Mouse (Mus musculus) right cerebral cortex, postnatal 36 days (tissue): Measurements from ENCODE around the gene Rims1.
A peak's percentile ranks its signal among the peaks of the same experiment; 100 is the strongest.

ENCODE experiments used
- DNase-seq, 2 experiments: peaks; one replicate each; pipeline ENCODE4 v3.0.0; 2022; ENCODE audit warnings: low spot score in 2 of 2, mixed read lengths in 1 of 2

The Rims1 gene

GRCm38 (mm10) chr1:22377062-22377461 is 428.7 kb downstream of the Rims1 start:
- DNase-seq: no peak

DNA sequence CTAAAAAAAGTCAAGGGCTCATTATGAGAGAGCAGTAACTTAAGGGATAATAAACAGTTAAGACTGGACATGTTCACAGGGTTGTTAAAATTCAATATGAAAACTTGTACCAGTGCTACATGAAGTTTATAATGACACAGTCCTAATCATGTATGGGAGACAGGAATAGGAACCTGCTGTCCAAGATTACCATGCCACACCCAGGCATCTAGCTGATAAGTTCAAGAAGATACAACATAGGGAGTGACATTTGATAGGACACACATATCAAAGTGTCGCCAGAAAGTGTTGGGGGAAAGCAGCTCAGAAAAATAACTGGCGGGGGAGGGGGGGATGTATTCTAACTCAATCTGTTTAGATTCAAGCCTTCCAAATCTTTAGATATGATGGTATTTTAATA is 449.6 kb downstream of the Rims1 start:
- no peak for DNase-seq

GRCm38 (mm10) chr1:22353687-22354086 is 452.1 kb downstream of the Rims1 start:
- no peak for DNase-seq

- no peak for DNase-seq
These were observed 466.9 kb downstream of the Rims1 start for GRCm38 (mm10) chr1:22338914-22339313.

DNA sequence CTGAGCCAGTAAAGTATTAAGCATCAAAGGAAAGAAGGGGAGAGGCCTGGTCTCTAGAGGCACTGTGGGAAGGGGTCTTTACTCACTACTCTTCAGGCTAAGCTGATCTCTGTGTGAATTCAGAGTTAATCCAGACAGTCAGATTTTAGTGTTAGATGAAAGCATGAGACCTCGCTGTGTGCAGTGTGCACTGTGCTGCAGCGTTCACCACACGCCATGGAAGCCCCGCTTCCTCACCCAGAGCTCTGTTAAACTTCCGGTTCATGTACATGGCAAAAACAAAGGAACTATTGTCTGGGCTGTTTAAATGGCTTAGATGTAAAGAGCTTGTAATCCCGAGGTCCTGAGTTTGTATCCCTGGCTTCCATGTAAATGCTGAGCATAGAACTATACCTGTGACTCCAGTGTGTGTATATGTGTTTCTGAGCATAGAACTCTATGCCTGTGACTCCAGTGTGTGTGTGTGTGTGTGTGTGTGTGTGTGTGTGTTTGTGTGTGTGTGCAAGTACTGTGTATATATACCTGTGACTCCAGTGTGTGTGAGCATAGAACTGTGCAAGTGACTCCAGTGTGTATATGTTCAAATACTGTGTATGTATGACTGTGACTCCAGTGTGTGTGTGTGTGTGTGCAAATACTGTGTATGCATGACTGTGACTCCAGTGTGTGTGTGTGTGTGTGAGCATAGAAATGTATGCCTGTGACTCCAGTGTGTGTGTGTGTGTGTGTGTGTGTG is 484.7 kb downstream of the Rims1 start:
- DNase-seq: no peak

DNA sequence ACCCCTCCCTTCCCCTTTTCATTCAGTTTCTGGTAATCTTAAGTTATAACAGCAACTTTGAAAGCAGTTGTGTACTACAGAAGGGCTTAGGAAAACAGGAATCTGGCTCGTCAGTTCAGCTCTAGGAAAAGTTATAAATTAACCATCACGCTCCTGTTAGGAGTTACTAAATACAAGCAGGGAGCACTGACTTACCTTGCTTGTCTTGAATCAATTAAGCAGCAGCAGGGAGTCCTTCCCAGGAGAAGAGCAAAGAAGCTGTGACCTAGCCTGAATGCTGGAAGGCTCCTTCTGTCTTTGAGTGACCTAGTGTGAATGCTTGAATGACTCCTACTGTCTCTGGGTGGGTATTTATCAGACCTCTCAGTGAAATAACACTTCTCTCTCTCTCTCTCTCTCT is 490.3 kb downstream of the Rims1 start:
- DNase-seq: no peak

- no peak for DNase-seq
These were observed 494.3 kb downstream of the Rims1 start for GRCm38 (mm10) chr1:22311471-22311870.

DNA sequence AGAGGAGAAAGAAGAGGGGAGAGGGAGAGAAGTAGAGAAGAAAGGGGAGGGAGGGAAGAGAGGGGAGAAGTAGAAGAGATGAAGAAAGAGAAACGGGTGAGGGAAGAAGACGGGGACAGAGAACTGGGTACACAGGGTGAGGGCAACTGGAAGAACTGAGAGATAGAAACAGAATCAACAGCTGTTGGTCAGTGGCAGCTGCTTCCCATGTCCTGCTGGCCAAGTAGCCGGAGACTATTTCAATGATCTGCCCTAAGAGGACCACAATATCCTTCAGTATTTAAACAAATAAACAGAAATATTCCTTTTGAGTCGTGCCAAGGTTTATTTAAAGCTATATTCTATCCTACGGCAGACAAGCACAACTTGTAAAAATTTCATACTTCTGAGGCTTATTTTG is 499.3 kb downstream of the Rims1 start:
- no peak for DNase-seq

DNA sequence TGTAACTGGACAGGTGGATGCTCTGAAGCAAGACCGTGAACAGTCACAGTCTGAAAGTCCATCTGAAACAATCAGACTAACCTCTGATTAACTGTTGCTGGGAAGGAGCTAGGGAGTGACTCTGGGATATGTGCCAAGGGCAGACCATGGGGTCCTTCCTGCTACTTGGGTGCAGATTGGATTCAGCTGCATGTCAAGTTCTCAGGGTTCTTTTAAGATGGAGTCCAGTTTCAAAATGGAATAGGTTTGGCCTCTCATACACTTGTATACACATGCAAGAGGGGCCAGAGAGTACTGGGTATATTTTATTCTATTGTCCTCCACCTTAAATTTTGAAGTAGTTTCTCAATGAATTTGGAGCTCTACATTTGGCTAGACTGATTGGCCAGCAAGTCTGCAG is 499.9 kb downstream of the Rims1 start:
- DNase-seq: no peak

- no peak for DNase-seq
These were observed 511.8 kb downstream of the Rims1 start for GRCm38 (mm10) chr1:22293953-22294352.

- DNase-seq: no peak
These were observed 512.5 kb downstream of the Rims1 start for GRCm38 (mm10) chr1:22293310-22293709.

DNA sequence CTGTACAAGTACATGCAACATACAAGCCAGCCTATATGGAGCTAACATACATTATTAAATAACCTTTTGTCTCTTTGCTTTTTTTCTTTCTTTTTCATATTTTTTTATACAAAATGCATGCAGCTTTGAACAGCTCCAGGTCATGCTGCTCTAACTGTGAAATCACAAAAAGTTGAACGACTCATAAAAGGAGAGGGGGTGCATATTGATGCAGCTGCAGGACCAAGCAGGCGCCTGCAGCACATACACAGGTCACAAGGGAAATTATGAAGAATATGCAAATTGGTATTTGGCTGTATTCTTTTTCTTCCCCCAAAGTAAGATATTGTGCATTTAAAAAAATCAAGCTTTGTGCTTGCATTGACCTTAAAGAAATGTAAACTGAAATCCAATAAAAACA is 519.0 kb downstream of the Rims1 start:
- no peak for DNase-seq

DNA sequence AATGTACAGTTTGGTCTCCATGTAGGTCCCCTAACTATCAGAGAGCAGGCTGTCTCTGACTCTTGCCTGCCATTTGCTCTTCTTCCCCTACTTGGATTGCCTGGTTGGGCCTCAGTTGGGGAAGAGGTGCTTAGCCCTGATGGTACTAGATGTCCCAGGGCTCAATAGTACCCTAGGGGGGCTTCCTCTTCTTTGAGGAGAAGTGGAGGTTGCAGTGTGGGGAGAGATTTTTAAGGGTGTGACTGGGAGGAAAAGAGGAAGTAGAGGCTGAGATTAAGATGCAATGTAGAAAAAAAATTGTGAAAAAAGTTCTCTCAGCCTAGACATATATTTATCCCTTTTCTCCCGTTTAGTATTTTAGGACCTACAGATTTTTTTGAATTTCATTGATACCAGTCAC is 525.8 kb downstream of the Rims1 start:
- DNase-seq: no peak

- DNase-seq: no peak
These were observed 531.7 kb downstream of the Rims1 start for GRCm38 (mm10) chr1:22274081-22274480.

DNA sequence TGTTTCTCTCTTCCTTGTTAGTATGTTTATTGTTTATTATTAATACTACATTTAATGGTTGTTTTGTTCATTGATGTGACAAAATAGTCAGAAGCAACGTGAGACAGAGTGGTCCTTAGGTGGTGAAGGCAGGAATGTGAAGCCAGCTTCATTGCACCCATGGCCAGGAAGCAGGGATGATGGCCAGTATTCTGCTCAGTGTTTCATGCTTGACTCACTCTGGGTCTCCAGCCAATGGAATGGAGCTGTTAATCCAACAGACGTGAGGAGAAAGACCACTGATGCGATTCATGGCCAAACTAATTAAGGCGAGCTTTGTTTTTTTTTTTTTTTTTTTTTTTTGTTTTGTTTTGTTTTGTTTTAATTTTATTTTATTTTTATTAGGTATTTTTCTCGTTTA is 535.7 kb downstream of the Rims1 start:
- DNase-seq: no peak

GRCm38 (mm10) chr1:22268581-22269359 is 537.0 kb downstream of the Rims1 start:
- peak; percentile 54 to 74 for DNase-seq

DNA sequence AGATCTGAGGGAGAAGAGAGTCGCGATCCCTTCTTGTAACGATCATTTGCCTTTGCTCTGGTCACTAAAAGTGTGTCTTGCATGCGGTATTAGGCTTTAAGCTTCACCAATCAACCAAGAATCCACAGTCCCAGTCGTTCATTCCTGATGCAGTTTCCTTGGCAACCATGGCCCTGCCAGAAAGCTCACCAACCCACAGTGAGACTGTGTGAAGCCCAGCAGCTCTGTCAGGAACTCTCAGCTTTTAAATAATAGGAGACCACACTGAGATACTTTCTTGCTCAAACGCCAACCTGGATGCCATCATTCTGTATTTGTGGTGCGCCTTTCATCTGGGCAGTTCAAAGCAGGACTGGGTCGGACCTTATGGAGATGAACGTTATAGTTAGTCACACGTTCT is 539.3 kb downstream of the Rims1 start:
- peak; percentile 36 to 53 for DNase-seq

- no peak for DNase-seq
These were observed 540.3 kb downstream of the Rims1 start for GRCm38 (mm10) chr1:22265528-22265927.

- no peak for DNase-seq
These were observed 543.4 kb downstream of the Rims1 start for GRCm38 (mm10) chr1:22262169-22262950.

DNA sequence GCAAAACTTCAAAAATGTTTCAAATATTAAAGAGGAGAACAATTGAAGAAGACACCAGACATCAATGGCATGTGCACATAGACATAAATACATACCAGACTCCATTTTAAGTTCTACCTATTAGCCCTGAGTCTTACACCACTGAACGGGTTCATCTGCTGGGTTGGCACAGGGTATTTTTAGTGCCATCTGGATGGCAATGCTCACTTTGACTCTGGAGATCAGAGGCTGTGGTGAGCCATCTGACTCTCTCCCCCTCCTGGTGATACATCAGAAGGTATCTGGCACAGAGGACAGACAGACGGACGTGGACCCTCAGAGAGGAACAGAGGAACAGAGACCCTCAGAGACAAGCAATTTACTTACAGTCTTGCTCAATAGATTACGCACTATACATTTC is 544.1 kb downstream of the Rims1 start:
- DNase-seq: no peak

GRCm38 (mm10) chr1:22260291-22260690 is 545.5 kb downstream of the Rims1 start:
- no peak for DNase-seq

GRCm38 (mm10) chr1:22258356-22258755 is 547.4 kb downstream of the Rims1 start:
- DNase-seq: no peak

DNA sequence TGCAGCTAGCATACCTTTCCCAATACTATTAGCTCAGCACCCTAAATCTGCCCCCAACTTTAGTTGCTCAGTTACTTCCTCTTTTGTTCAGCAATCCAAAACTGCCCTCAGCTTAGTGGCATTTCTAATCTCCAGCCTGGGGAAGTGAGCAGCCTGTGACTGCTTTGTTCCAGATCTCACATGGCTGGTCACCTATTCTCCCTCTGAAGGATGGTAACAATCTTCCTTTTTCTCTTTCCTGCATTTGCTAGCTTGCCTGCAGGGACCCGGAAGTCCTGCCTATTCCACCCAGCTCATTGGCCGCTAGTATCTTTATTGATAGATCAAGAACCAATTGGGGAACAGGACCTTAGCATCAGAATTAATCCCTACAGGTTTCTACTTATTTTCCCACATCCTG is 551.5 kb downstream of the Rims1 start:
- no peak for DNase-seq
